Comparison of ENCODE assay signal across 8 mouse cellular contexts in genomic region chr19:45073871-45074542, GRCm38 (mm10). TPM values are rescaled to one million over a fixed set of nuclear protein-coding genes. Genes with fewer than 3 reads are reported as not detected.
A peak's percentile ranks its signal among the peaks of the same experiment; 100 is the strongest.
DNase-seq lines count a peak whose midpoint lies in the region; ATAC-seq and TF ChIP-seq lines count a peak whose summit lies in the region.

No protein-coding gene starts in this region.

- H3K9ac ChIP-seq in intestine, postnatal 0 days (ENCODE audit: low read depth, low read length) = peak overlapping the region; percentile 61
- H3K9ac ChIP-seq in liver, embryonic 12.5 days = peak overlapping the region; percentile 89

- H3K27me3 ChIP-seq in intestine, postnatal 0 days (replicated peaks; ENCODE audit: control insufficient read depth, insufficient read depth, low read length) = peaks cover 32% of the 10 kb centered on the region
- H3K27me3 ChIP-seq in liver, embryonic 12.5 days (replicated peaks) = peaks cover 42% of the 10 kb centered on the region

- H3K36me3 ChIP-seq in intestine, postnatal 0 days (ENCODE audit: control insufficient read depth, insufficient read depth) = no peaks in the 10 kb centered on the region
- no peaks in the 10 kb centered on the region for H3K36me3 ChIP-seq in liver, embryonic 12.5 days

- H3K9me3 ChIP-seq in intestine, postnatal 0 days (ENCODE audit: control insufficient read depth) = no peaks in the 10 kb centered on the region
- no peaks in the 10 kb centered on the region for H3K9me3 ChIP-seq in liver, embryonic 12.5 days (replicated peaks)

- ATAC-seq in intestine, postnatal 0 days = no peak
- ATAC-seq in liver, embryonic 12.5 days = peak; percentile 59
- ATAC-seq in monocyte, adult 5-6 weeks (replicated peaks; ENCODE audit: insufficient number of reproducible peaks, low FRiP score, low TSS enrichment, poor library complexity, severe bottlenecking) = peak; percentile 42

- 6% methylated on average over 20 of the region's 20 CpGs for WGBS in intestine, postnatal 0 days
- WGBS in liver, embryonic 12.5 days (ENCODE audit: insufficient replicate concordance) = 7% methylated on average over 20 of the region's 20 CpGs

- H3K4me2 ChIP-seq in intestine, postnatal 0 days (replicated peaks; ENCODE audit: low read depth) = peak overlapping the region; percentile 92
- peak overlapping the region; percentile 95 for H3K4me2 ChIP-seq in liver, embryonic 12.5 days

- peaks cover 4% of the 10 kb centered on the region; the same call in 1 of the 2 replicates for H3K4me1 ChIP-seq in intestine, postnatal 0 days (replicated peaks; ENCODE audit: control insufficient read depth, insufficient read depth, low read length)
- peaks cover 39% of the 10 kb centered on the region for H3K4me1 ChIP-seq in liver, embryonic 12.5 days

- intact Hi-C loops in gastrocnemius, postnatal 14 days (cut with DNase I; ENCODE audit: low total_unique reads) = no loop called here

- TF ChIP-seq CTCF in intestine, postnatal 0 days (IDR thresholded peaks at IDR 0.05; ENCODE audit: low read depth) = peak; percentile 86

- peak overlapping the region; percentile 90 for H3K27ac ChIP-seq in intestine, postnatal 0 days (ENCODE audit: low read depth, low read length)
- H3K27ac ChIP-seq in liver, embryonic 12.5 days = peak overlapping the region; percentile 92

- H3K4me3 ChIP-seq in intestine, postnatal 0 days (ENCODE audit: low read depth, low read length) = peak overlapping the region; percentile 47
- H3K4me3 ChIP-seq in liver, embryonic 12.5 days = peak overlapping the region; percentile 71

- peak; percentile 65 to 75 for DNase-seq in layer of hippocampus, adult 18-20 months (ENCODE audit: low spot score in 2 of 2)
- DNase-seq in layer of hippocampus, adult 9-11 months = no peak
- DNase-seq in cerebellum, postnatal 25 days = peak; percentile 86 to 94
- peak; percentile 86 for DNase-seq in gastrocnemius, postnatal 14 days
- peak; percentile 91 to 98 for DNase-seq in spleen, postnatal 4 days (ENCODE audit: low spot score in 2 of 2)

RNA-seq across cellular contexts. Expression of gene Kazald1, which starts 1.0 kb away (rescaled TPM):
- total RNA-seq in layer of hippocampus, adult 18-20 months (2021) = 1 to 10 TPM; 1.3 to 2.4 TPM
- total RNA-seq in gastrocnemius, postnatal 14 days (2021) = 1 to 10 TPM; 7.3 to 9.5 TPM
- 1.2 and 2.1 TPM in 2 replicates for polyA plus RNA-seq in intestine, postnatal 0 days (2015; fragmentation: Nextera tagmentation; extraction: Ambion mirVana)
- polyA plus RNA-seq in liver, embryonic 12.5 days (2016; fragmentation: Nextera tagmentation; extraction: Ambion mirVana) = 0.18 and 0.35 TPM in 2 replicates
- 1.2 TPM in 1 of 3 replicates, not detected in the others for total RNA-seq in monocyte, adult 5-6 weeks (2017)

RNA-seq across cellular contexts. Expression of gene Sfxn3, which starts 26.7 kb away (rescaled TPM):
- total RNA-seq in layer of hippocampus, adult 18-20 months (2021) = 100 to 1,000 TPM in 1 of 2 experiments, 10 to 100 TPM in 1; 89.4 to 103 TPM
- total RNA-seq in gastrocnemius, postnatal 14 days (2021) = 10 to 100 TPM; 21.3 to 22.1 TPM
- 15.1 and 17.5 TPM in 2 replicates for polyA plus RNA-seq in intestine, postnatal 0 days (2015; fragmentation: Nextera tagmentation; extraction: Ambion mirVana)
- 4.1 TPM in 2 replicates for polyA plus RNA-seq in liver, embryonic 12.5 days (2016; fragmentation: Nextera tagmentation; extraction: Ambion mirVana)
- total RNA-seq in monocyte, adult 5-6 weeks (2017) = 19.7 to 41.4 TPM (median 22.3 TPM) in 3 replicates

RNA-seq across cellular contexts. Expression of gene Pdzd7, which starts 28.5 kb away (rescaled TPM):
- 1 to 10 TPM; 1.8 to 2.6 TPM for total RNA-seq in layer of hippocampus, adult 18-20 months (2021)
- 10 to 100 TPM in 1 of 2 experiments, 1 to 10 TPM in 1; 9.8 to 10.9 TPM for total RNA-seq in gastrocnemius, postnatal 14 days (2021)
- 0.22 and 0.37 TPM in 2 replicates for polyA plus RNA-seq in intestine, postnatal 0 days (2015; fragmentation: Nextera tagmentation; extraction: Ambion mirVana)
- polyA plus RNA-seq in liver, embryonic 12.5 days (2016; fragmentation: Nextera tagmentation; extraction: Ambion mirVana) = not detected in 2 replicates
- total RNA-seq in monocyte, adult 5-6 weeks (2017) = not detected in 3 replicates

RNA-seq across cellular contexts. Expression of gene Lzts2, which starts 59.8 kb away (rescaled TPM):
- total RNA-seq in layer of hippocampus, adult 18-20 months (2021) = 10 to 100 TPM; 32.0 to 35.6 TPM
- total RNA-seq in gastrocnemius, postnatal 14 days (2021) = 10 to 100 TPM; 26.8 to 29.0 TPM
- 26.0 and 26.2 TPM in 2 replicates for polyA plus RNA-seq in intestine, postnatal 0 days (2015; fragmentation: Nextera tagmentation; extraction: Ambion mirVana)
- polyA plus RNA-seq in liver, embryonic 12.5 days (2016; fragmentation: Nextera tagmentation; extraction: Ambion mirVana) = 18.3 and 19.6 TPM in 2 replicates
- 1.5 TPM in 1 of 3 replicates, not detected in the others for total RNA-seq in monocyte, adult 5-6 weeks (2017)
